Mouse (Mus musculus) adrenal gland, adult (tissue): ENCODE data around the gene Nav3.

Experiments
- DNase-seq, 2 experiments: peaks; one replicate each; pipeline ENCODE4 v3.0.0; 2022 to 2023; ENCODE audit warnings: low spot score in 1 of 2; ENCODE audit not compliant: inconsistent age in 2 of 2

Gene Nav3

GRCm38 (mm10) chr10:109858568-109858967, 597.4 kb downstream of the Nav3 start:
- no peak for DNase-seq

GRCm38 (mm10) chr10:109852392-109852791, 603.6 kb downstream of the Nav3 start:
- DNase-seq: peak in 1 of 2 experiments; percentile 9

- no peak for DNase-seq
Observed at GRCm38 (mm10) chr10:109847631-109848030, 608.4 kb downstream of the Nav3 start.

DNA sequence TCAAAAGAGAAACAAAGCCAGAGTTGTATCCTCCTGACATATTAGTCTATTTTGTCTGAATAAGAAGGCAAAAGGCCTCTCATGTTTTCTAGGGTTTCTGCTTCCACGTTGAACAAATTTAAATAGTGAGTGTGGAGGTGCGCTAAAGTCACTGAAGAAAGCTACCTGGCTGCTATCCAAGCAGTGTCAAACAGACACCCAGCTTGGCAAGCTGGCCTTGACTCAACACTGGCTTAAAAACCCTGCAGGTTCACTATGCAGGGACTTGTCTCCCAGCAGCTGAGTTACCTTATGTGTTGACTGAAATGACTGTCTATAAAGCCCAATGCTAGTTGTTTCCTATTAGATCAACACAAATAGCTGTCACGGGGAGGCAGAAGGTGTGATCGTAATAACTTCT, 612.3 kb downstream of the Nav3 start:
- DNase-seq: no peak

- DNase-seq: no peak
Observed at GRCm38 (mm10) chr10:109832768-109833291, 623.2 kb downstream of the Nav3 start.

DNA sequence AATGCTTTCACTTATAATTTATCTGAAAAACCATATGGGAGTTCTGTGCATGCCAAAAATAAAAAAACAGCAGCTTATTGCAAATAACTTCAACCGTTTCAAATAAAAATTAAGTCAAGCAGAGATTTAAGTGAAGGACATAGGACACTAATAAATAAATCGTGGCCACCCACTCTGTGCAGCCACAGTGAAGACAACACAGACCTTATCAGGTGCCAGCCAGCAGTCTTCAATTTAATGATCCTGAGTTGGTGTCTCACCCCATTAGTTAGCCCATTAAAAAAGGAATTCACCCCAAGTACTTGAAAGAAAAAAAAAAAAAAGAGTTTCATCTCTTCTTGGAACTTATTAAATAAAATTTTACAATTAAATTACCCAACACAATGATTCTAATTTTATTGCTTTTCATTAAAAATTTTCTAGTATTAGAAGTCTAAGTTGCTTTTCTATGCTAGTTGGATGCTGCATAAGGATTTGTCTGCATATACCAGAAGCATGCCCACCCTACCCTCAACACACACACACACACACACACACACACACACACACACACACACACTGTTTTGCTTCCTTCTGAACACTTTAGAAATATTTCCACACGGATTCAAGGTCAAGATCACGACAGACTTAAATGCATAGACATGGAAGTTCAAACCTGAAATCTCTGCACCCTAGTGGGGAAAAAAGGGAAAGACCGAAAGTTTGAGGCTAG, 649.1 kb downstream of the Nav3 start:
- DNase-seq: no peak

DNA sequence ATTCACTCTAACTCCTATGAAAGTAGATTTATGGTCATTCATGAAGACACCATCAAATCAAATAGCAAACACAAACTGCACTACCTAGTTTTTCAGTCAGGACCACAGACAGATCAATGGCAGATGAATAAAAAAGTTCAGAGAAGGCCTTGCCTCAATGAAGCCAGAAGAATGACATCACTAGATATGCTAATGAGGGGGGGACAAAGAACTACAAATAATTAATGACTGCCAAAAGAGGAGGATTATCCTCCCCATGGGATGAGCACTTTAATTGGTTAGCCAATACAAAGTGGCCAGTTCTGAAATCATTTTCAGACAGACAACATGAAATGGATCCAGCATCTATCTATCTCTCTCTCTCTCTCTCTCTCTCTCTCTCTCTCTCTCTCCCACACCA, 652.6 kb downstream of the Nav3 start:
- no peak for DNase-seq

- no peak for DNase-seq
Observed at GRCm38 (mm10) chr10:109802236-109802635, 653.8 kb downstream of the Nav3 start.

- DNase-seq: no peak
Observed at GRCm38 (mm10) chr10:109799246-109799645, 656.8 kb downstream of the Nav3 start.

GRCm38 (mm10) chr10:109796981-109797380, 659.0 kb downstream of the Nav3 start:
- peak in 1 of 2 experiments; percentile 48 for DNase-seq

DNA sequence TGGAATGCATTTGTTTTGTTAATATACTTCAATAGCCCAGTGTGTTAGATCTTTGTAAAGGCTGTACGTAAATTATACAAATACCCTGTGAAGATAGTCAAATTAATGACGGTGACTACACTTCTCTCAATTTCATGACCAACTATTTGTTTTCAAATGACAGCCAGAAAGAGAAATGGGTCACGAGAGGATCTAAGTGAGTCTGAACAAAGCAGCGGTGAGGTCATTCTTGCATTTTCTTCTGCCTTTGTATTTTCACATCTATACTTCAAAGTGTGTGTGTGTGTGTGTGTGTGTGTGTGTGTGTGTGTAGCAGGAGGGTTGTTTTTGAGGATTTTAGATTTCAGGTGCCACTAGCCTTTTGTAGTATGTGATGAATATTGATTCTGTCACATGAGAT, 662.5 kb downstream of the Nav3 start:
- DNase-seq: no peak

- DNase-seq: no peak
Observed at GRCm38 (mm10) chr10:109788728-109789127, 667.3 kb downstream of the Nav3 start.

DNA sequence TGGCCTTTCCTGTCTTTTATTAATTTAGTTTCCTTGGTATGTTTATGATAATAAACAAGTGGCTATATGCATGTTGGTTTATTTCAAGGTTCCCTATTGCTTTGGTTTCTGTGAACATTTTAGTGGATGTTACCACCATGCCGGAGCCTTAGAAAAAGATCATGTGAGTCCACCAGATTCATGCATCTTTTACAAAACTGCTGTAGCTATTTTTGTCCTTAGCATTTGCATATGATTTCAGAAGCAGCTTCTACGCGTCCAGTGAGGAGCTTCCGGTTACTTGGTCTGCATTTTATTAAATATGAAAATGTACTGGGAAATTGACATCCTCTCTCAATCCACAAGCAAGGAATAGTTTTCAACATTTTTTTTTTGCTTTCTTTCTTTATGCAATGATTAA, 676.9 kb downstream of the Nav3 start:
- no peak for DNase-seq

DNA sequence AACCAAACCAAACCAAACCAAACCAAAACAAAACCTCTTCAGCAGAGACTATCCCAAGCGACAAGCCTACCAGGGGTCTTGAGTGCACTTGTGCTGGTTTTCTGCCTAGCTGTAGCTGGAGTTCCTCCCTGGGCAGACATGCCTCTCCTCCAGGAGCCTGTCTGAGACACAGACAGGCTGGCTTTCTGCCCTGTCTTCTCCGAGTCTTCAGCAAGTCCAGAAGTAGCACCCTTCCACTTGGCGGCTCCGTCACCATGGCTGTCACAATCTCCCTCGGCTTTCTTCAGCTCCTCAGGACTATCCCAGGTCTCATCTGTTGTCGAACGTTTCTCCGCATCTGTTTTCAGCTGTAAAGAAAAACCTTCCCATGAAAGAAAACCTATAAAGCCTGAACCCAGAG, 686.9 kb downstream of the Nav3 start:
- no peak for DNase-seq

DNA sequence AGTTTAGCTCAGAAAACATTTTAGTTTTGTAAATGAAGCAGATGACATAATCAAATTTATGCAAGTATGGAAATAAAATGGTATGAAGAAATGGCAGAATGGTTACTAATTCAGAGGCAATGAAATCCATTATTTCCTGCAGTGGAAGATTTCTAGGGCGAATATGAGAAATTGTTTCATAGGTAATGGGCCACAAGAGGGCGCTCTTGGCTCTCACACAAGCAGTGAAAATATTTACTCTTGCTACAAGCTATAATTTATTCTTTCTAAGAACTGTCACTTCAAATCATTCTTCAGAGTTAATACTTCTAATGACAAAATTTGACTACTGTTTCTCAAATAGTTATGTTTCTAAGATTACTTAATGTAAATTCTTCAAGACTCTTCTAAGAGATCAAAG, 690.4 kb downstream of the Nav3 start:
- DNase-seq: peak; percentile 32 to 80

GRCm38 (mm10) chr10:109764412-109765101, 691.4 kb downstream of the Nav3 start:
- no peak for DNase-seq

- DNase-seq: no peak
Observed at GRCm38 (mm10) chr10:109758921-109759600, 696.9 kb downstream of the Nav3 start.

- DNase-seq: peak in 1 of 2 experiments; percentile 53
Observed at GRCm38 (mm10) chr10:109746901-109747300, 709.1 kb downstream of the Nav3 start.

GRCm38 (mm10) chr10:109741664-109742063, 714.3 kb downstream of the Nav3 start:
- DNase-seq: no peak

DNA sequence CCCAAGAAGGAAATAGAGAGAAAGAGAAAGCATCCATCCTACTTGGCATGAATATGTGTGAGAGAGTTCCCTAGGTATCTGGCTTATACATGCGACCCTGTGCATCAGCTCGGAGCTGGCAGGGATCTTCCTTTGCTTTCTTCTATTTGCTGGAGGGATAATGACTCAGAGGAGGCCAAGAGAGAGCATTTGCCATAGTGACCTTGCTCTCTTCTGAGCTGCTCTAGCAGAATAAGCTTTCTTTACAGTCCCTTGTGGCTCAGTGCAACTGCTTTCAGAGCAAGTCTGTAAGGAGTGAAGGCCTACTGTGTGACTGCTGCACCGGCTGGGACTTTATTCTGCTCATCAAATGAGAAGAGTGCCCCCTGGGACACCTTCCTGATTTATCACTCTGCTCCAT, 715.7 kb downstream of the Nav3 start:
- DNase-seq: peak in 1 of 2 experiments; percentile 65

DNA sequence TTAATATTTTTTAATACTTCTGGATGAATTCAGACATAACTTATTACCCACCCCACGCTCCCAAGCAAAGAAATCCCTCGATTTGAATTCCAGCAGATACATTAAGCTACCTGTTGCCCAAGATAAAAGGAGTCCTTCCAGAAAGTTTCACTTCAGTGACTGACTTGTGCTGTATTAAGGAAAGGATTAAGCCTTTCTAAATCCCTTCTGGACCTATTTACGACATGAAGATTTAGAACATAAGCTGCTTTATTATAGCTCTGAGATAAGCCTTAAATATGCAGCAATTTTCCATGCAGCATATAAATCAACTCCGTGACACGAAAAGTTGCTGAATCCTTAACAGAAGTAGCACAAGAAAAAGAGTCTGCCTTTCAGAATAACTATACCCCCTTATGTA, 732.4 kb downstream of the Nav3 start:
- DNase-seq: no peak

GRCm38 (mm10) chr10:109718808-109719207, 737.2 kb downstream of the Nav3 start:
- no peak for DNase-seq
